Mouse (Mus musculus): ENCODE results near the gene Aplnr. TPM values are rescaled to one million over a fixed set of nuclear protein-coding genes. Genes with fewer than 3 reads are reported as not detected.

Aplnr gene
- not detected in 4 replicates for total RNA-seq (2023)

DNA sequence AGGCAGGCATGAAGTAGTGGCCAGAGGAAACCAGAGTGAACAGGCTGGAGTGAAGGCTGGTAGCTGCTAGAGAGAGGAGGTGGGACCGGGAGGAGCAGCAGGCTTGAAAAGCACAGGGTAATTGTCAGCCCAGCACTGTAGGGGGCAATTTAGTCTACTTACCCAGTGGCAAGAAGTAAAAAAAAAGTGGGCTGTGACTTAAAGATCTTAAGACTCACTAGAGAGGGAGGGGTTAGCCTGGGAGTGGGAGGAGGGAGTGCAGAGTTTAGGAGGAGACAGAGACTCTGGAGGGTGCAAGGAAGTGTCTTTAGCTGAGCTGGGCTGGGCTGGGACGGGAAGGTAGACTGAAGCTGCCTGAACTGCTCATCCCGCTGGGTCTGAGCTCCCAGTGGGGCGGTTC lies at the start of gene Aplnr:
TSS of gene Aplnr (plus strand) at position 137 of the 400 bp plus-strand sequence.

Other genes with a start within 250 kb of the Aplnr start
- not detected in 4 replicates for gene Rtn4rl2, start 249.5 kb upstream of the Aplnr start, total RNA-seq (2023)
- 9.0 to 14.1 TPM (median 10.9 TPM) in 4 replicates for gene Slc43a3, start 199.6 kb upstream of the Aplnr start, total RNA-seq (2023)
- gene Prg2, start 155.8 kb upstream of the Aplnr start, total RNA-seq (2023): 0.98 to 2.2 TPM (median 1.6 TPM) in 4 replicates
- gene Prg3, start 148.0 kb upstream of the Aplnr start, total RNA-seq (2023): not detected in 4 replicates
- 165 to 186 TPM (median 182 TPM) in 4 replicates for gene Ssrp1, start 99.0 kb upstream of the Aplnr start, total RNA-seq (2023)
- gene P2rx3, start 98.8 kb upstream of the Aplnr start, total RNA-seq (2023): 0.31 to 0.86 TPM (median 0.68 TPM) in 4 replicates
- 35.1 to 48.5 TPM (median 36.5 TPM) in 4 replicates for gene Tnks1bp1, start 88.2 kb upstream of the Aplnr start, total RNA-seq (2023)
- not detected in 4 replicates for gene Lrrc55, start 61.0 kb downstream of the Aplnr start, total RNA-seq (2023)
- not detected in 4 replicates for gene Olfr987, start 203.1 kb downstream of the Aplnr start, total RNA-seq (2023)
- not detected in 4 replicates for gene Olfr988, start 227.0 kb downstream of the Aplnr start, total RNA-seq (2023)